Mouse (Mus musculus) limb, embryonic 15.5 days (tissue): Measurements from ENCODE around the gene Sobp. TPM values are rescaled to one million over a fixed set of nuclear protein-coding genes. Genes with fewer than 3 reads are reported as not detected.

Source experiments
- ATAC-seq: fragments of 200-750 bp; cut with Nextera tagmentation; 2 replicates; pipeline ENCODE4 v1.8.0; 2017; ENCODE audit warnings: low read depth, moderate TSS enrichment; ENCODE audit not compliant: insufficient number of reproducible peaks, low FRiP score, low TSS enrichment
- H3K27ac ChIP-seq: fragments of 300-500 bp; sonication (generic); 2 replicates; pipeline ENCODE4 v1.5.1; 2015; ENCODE audit warnings: moderate library complexity, mild to moderate bottlenecking, inconsistent platforms
- H3K27me3 ChIP-seq: fragments of 300-500 bp; sonication (generic); 2 replicates; pipeline ENCODE4 v1.6.1; 2015; ENCODE audit warnings: inconsistent platforms
- H3K36me3 ChIP-seq: fragments of 300-500 bp; sonication (generic); 2 replicates; pipeline ENCODE4 v1.6.1; 2015; ENCODE audit warnings: inconsistent platforms
- H3K4me1 ChIP-seq: fragments of 300-500 bp; sonication (generic); 2 replicates; pipeline ENCODE4 v1.6.1; 2015; ENCODE audit warnings: inconsistent platforms
- H3K4me2 ChIP-seq: fragments of 300-500 bp; sonication (generic); 2 replicates; pipeline ENCODE4 v1.6.1; 2015; ENCODE audit warnings: mild to moderate bottlenecking, inconsistent platforms
- H3K4me3 ChIP-seq: fragments of 300-500 bp; sonication (generic); 2 replicates; pipeline ENCODE4 v1.5.1; 2015; ENCODE audit warnings: mild to moderate bottlenecking, inconsistent platforms
- H3K9ac ChIP-seq: fragments of 300-500 bp; sonication (generic); 2 replicates; pipeline ENCODE4 v1.6.1; 2015; ENCODE audit warnings: inconsistent platforms
- H3K9me3 ChIP-seq: fragments of 300-500 bp; sonication (generic); 2 replicates; pipeline ENCODE4 v1.6.1; 2016; ENCODE audit warnings: inconsistent platforms
- WGBS: fragments of 180-500 bp; shearing (Covaris S2); methylation state at CpG from one replicate; pipeline ENCODE4 v1.1.7; 2015; 5-methylcytosine and 5-hydroxymethylcytosine counted together
- polyA plus RNA-seq: library from polyadenylated mRNA; unstranded; fragments of >200 nt; fragmentation: Nextera tagmentation; extraction: Ambion mirVana; gene quantifications from 2 replicates; pipeline ENCODE4 v1.2.1, GENCODE M21; 2015

Sobp gene
- 2.6 and 2.9 TPM in 2 replicates for polyA plus RNA-seq

- Histone ChIP-seq H3K36me3 (no peaks in the 10 kb centered on the region), H3K9me3 (no peaks in the 10 kb centered on the region), H3K4me1 (peaks cover 26% of the 10 kb centered on the region), H3K27ac (peak within 1 kb of the TSS; percentile 87), H3K27me3 (peaks cover 23% of the 10 kb centered on the region; the same call in 1 of the 2 replicates), H3K4me3 (peak within 1 kb of the TSS; percentile 87), H3K9ac (peak within 1 kb of the TSS; percentile 72), H3K4me2 (peak within 1 kb of the TSS; percentile 89)
- under 1% methylated on average over 53 of the region's 91 CpGs for WGBS
- peak; percentile 86 for ATAC-seq
Observed at GRCm38 (mm10) chr10:43174326-43175155, at the start of gene Sobp, which contains the start of gene 9030612E09Rik. Gene Sobp, minus strand, starts transcription at chr10:43174530. Gene 9030612E09Rik, plus strand, starts transcription at chr10:43174704.

DNA sequence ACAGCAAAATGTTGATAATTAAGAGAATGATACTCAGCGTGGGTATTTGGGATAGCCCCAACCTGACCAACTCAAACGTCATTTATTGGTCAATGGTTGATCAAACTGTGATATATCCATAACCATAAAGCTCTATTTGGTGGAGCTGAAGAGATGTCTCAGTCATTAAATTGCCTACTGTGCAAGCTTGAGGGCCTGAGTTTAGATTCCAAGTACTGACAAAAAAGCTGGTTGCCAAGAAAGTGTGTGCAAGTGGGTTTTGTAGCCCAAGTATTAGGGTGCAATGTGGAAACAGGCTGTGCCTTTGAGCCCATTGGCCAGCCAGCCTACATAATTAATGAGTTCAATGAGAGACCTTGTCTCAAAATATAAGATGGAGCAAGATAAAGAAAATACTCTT lies 49.1 kb upstream of the Sobp start:
- Histone ChIP-seq H3K9me3 (no peaks in the 10 kb centered on the region), H3K9ac (no peak overlapping the region), H3K36me3 (no peaks in the 10 kb centered on the region), H3K27ac (no peak overlapping the region), H3K4me1 (peaks cover 12% of the 10 kb centered on the region), H3K4me3 (no peak overlapping the region), H3K4me2 (no peak overlapping the region), H3K27me3 (no peaks in the 10 kb centered on the region)
- 93% methylated on average over 2 of the region's 2 CpGs for WGBS
- no peak for ATAC-seq

GRCm38 (mm10) chr10:43221659-43222058 lies 47.3 kb upstream of the Sobp start:
- no peaks in the 10 kb centered on the region for H3K36me3 ChIP-seq
- peak overlapping the region; percentile 81 for H3K4me3 ChIP-seq
- H3K4me1 ChIP-seq = peaks cover 12% of the 10 kb centered on the region
- H3K27me3 ChIP-seq = no peaks in the 10 kb centered on the region
- no peaks in the 10 kb centered on the region for H3K9me3 ChIP-seq
- peak overlapping the region; percentile 89 for H3K4me2 ChIP-seq
- peak overlapping the region; percentile 70 for H3K9ac ChIP-seq
- WGBS = under 1% methylated on average over 25 of the region's 25 CpGs
- H3K27ac ChIP-seq = peak overlapping the region; percentile 95
- ATAC-seq = 0 out of 2 replicates have a peak, but pooled peaks have one; percentile 41

DNA sequence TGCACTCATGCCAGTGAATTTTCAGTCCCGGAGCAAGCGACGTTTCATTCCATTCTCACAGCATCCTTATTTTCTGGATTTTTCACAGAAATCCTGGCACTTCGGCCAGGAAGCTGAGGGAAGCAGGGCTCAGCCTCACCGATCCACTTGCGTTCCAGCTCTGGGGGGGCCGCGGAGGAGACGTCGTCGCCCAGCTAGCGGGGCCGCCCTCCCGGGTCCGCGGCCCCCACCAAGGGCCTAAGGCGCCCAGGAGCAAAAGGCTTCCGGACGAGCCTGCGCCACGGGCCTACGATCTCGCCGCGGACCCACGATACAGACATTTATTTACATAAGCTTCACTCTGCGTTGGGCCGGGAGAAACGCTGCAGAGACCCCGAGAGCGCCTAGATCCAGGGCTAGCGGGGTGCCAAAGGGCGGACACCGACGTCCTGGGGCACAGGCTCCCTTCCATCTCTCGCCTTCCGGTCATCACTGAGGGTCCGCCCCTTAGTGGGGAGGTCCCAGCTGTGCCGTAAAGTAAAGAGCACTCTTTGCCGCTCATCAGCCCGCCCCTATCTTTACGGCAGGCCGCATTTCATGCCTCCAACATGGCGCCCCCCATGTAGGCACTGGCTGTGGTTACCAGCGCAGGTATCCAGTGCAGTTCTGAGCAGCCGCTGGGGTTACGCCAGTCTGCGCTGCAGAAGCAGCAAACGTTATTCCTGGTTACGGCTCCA lies 46.7 kb upstream of the Sobp start, which contains the start of gene Pdss2:
TSS of gene Pdss2 (plus strand) at position 577 of the 716 bp plus-strand sequence.
- peak; percentile 95 for ATAC-seq
- H3K4me1 ChIP-seq = peaks cover 12% of the 10 kb centered on the region

DNA sequence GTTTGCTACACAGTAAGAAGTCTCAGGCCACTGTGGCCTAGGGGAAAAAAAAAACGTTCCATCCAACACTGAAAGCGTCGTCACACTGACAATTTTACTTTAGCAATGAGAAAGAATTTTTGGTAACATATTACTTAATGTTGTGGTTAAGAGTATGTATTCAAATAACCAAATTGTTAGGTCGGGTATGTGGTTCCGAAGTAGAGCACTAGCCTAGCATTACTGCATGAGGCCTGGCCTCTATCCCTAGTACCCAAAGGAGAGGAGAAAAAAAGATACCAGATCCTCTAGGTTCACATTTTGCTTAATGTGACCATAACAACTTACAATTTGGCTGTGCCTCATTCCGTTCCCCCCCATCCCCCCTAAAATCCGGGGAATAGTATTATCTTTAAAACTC lies 46.1 kb upstream of the Sobp start:
- Histone ChIP-seq H3K4me2 (peak overlapping the region; percentile 52), H3K4me1 (peaks cover 12% of the 10 kb centered on the region), H3K9me3 (no peaks in the 10 kb centered on the region), H3K36me3 (no peaks in the 10 kb centered on the region), H3K27ac (peak overlapping the region; percentile 95), H3K27me3 (no peaks in the 10 kb centered on the region), H3K9ac (peak overlapping the region; percentile 75), H3K4me3 (peak overlapping the region; percentile 81)
- ATAC-seq = no peak
- WGBS = 20% methylated on average over 7 of the region's 7 CpGs

More for the DNA sequence above, 46.7 kb upstream of the Sobp start, which contains the start of gene Pdss2:
- Histone ChIP-seq H3K36me3 (no peaks in the 10 kb centered on the region), H3K27me3 (no peaks in the 10 kb centered on the region), H3K27ac (peak within 1 kb of the TSS; percentile 95), H3K9ac (peak within 1 kb of the TSS; percentile 75), H3K9me3 (no peaks in the 10 kb centered on the region), H3K4me2 (peak within 1 kb of the TSS; percentile 89), H3K4me3 (peak within 1 kb of the TSS; percentile 81)
- WGBS = under 1% methylated on average over 50 of the region's 50 CpGs

- Histone ChIP-seq H3K4me3 (no peak overlapping the region), H3K4me2 (no peak overlapping the region), H3K4me1 (peaks cover 12% of the 10 kb centered on the region), H3K36me3 (no peaks in the 10 kb centered on the region), H3K27me3 (no peaks in the 10 kb centered on the region), H3K9ac (no peak overlapping the region), H3K27ac (no peak overlapping the region), H3K9me3 (no peaks in the 10 kb centered on the region)
- 90% methylated on average over 13 of the region's 13 CpGs for WGBS
- ATAC-seq = no peak
Observed at GRCm38 (mm10) chr10:43217361-43217900, 43.1 kb upstream of the Sobp start.

DNA sequence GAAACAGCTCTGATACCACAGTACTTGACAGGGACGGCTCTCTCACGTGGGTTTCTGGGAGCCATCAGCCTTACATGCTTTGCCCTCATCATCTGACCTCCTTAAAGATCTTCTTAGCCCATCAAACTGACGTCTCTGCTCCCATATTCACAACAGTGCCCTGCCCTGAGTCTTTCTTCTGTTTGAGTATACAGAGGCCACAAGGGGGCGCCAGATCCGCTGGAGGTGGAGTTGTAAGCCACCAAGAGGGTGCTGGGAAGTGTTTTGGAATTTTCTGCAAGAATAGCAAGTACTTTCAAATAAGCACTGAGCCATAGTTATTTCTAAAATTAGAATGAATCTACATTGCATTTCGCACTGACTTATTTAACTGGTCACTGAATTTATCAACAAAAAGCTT lies 37.5 kb upstream of the Sobp start:
- H3K36me3 ChIP-seq = no peaks in the 10 kb centered on the region
- H3K9me3 ChIP-seq = no peaks in the 10 kb centered on the region
- no peak for ATAC-seq
- no peak overlapping the region for H3K27ac ChIP-seq
- WGBS = 34% methylated on average over 6 of the region's 6 CpGs
- no peaks in the 10 kb centered on the region; the same call in 1 of the 2 replicates for H3K4me1 ChIP-seq
- no peak overlapping the region for H3K4me2 ChIP-seq
- H3K4me3 ChIP-seq = no peak overlapping the region
- H3K27me3 ChIP-seq = no peaks in the 10 kb centered on the region
- H3K9ac ChIP-seq = no peak overlapping the region

- H3K36me3 ChIP-seq = no peaks in the 10 kb centered on the region
- H3K4me1 ChIP-seq = no peaks in the 10 kb centered on the region; the same call in 1 of the 2 replicates
- H3K9ac ChIP-seq = no peak overlapping the region
- H3K9me3 ChIP-seq = no peaks in the 10 kb centered on the region
- 75% methylated on average over 3 of the region's 3 CpGs for WGBS
- no peak for ATAC-seq
- H3K4me2 ChIP-seq = no peak overlapping the region
- H3K27me3 ChIP-seq = no peaks in the 10 kb centered on the region
- H3K27ac ChIP-seq = no peak overlapping the region
- H3K4me3 ChIP-seq = no peak overlapping the region
Observed at GRCm38 (mm10) chr10:43203865-43204264, 29.5 kb upstream of the Sobp start.

DNA sequence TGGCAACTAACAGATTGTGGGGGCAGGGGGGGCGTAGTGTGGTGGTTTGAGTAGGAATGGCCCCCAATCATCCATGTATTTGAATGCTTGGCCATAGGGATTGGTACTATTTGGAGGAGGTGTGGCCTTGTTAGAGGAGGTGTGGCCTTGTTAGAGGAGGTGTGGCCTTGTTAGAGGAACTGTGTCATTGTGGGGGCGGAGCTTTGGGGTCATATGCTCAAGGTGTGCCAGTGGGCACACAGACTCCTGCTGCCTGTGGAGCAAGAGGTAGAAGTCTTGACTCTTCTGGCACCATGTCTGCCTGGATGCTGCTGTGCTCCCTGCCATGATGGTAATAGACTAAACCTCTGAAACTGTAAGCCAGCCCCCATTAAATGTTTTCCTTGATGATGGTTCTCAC lies 25.9 kb upstream of the Sobp start:
- no peaks in the 10 kb centered on the region for H3K9me3 ChIP-seq
- H3K4me2 ChIP-seq = no peak overlapping the region
- no peaks in the 10 kb centered on the region for H3K36me3 ChIP-seq
- no peaks in the 10 kb centered on the region for H3K4me1 ChIP-seq
- WGBS = 89% methylated on average over 2 of the region's 2 CpGs
- H3K4me3 ChIP-seq = no peak overlapping the region
- no peak for ATAC-seq
- H3K9ac ChIP-seq = no peak overlapping the region
- no peak overlapping the region for H3K27ac ChIP-seq
- H3K27me3 ChIP-seq = no peaks in the 10 kb centered on the region

GRCm38 (mm10) chr10:43180313-43180912 lies 6.1 kb upstream of the Sobp start:
- Histone ChIP-seq H3K9ac (no peak overlapping the region), H3K4me3 (no peak overlapping the region), H3K4me1 (peaks cover 1% of the 10 kb centered on the region; the same call in 1 of the 2 replicates), H3K27me3 (peaks cover 15% of the 10 kb centered on the region; the same call in 1 of the 2 replicates), H3K27ac (no peak overlapping the region), H3K4me2 (no peak overlapping the region), H3K36me3 (no peaks in the 10 kb centered on the region), H3K9me3 (no peaks in the 10 kb centered on the region)
- ATAC-seq = no peak
- 61% methylated on average over 5 of the region's 5 CpGs for WGBS

DNA sequence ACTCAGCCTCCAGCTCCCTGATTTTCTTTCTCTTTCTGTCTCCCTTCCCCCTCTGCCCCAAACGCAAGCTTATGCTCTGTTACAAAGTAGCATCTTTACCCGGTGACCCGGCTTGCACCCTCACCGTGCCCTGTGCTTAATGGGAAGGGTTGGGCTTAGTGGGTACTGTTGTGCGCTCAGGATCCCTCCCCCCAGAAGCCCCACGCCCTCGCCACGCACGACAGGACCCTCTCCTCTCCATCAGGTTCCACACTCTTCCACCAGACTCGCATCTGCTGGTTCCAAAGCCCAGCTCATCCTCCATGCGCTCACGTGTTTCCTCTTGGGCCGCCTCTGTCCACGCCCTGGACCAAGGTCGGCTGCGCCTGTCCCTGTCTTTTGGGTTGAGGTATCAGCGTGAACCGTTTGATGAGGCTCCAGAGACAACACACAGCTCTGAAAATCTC lies 849 bp upstream of the Sobp start:
- no peak for ATAC-seq
- WGBS = 2% methylated on average over 18 of the region's 18 CpGs
- H3K27ac ChIP-seq = peak overlapping the region; percentile 87; the same call in 1 of the 2 replicates
- peak overlapping the region; percentile 72; the same call in 1 of the 2 replicates for H3K9ac ChIP-seq
- peaks cover 26% of the 10 kb centered on the region for H3K4me1 ChIP-seq
- H3K4me3 ChIP-seq = peak overlapping the region; percentile 87
- no peaks in the 10 kb centered on the region for H3K36me3 ChIP-seq
- H3K4me2 ChIP-seq = peak overlapping the region; percentile 89
- peaks cover 25% of the 10 kb centered on the region; the same call in 1 of the 2 replicates for H3K27me3 ChIP-seq
- H3K9me3 ChIP-seq = no peaks in the 10 kb centered on the region
